Mouse (Mus musculus) C2C12 (cell line): ENCODE data around the gene Sh3bgrl.

Experiments used
- CEBPB ChIP-seq: IDR thresholded peaks from one replicate; pipeline ENCODE4 v1.6.1; 2011; ENCODE audit warnings: low read depth, mild to moderate bottlenecking, control low read depth, moderate library complexity
- CTCF ChIP-seq: IDR thresholded peaks from one replicate; pipeline ENCODE4 v1.5.1; 2011; ENCODE audit not compliant: control insufficient read depth, insufficient read depth, insufficient read length
- FOSL1 ChIP-seq: IDR thresholded peaks from one replicate; pipeline ENCODE4 v1.8.0; 2011; ENCODE audit warnings: mild to moderate bottlenecking, low read length; ENCODE audit not compliant: poor library complexity, insufficient read depth, severe bottlenecking
- MAX ChIP-seq: IDR thresholded peaks from one replicate; pipeline ENCODE4 v1.6.1; 2011; ENCODE audit warnings: mild to moderate bottlenecking, control low read depth
- MYOD1 ChIP-seq: IDR thresholded peaks from one replicate; pipeline ENCODE4 v1.6.1; 2011; ENCODE audit warnings: low read depth; ENCODE audit not compliant: control insufficient read depth, insufficient read length
- MYOG ChIP-seq: IDR thresholded peaks from one replicate; pipeline ENCODE4 v1.6.1; 2011; ENCODE audit not compliant: control insufficient read depth, insufficient read length; ENCODE audit errors: extremely low read depth
- USF1 ChIP-seq: IDR thresholded peaks from one replicate; pipeline ENCODE4 v1.6.1; 2011; ENCODE audit warnings: low read depth, mild to moderate bottlenecking, control low read depth, moderate library complexity

- no peak for TF ChIP-seq CTCF
- no peak for TF ChIP-seq USF1
- TF ChIP-seq MYOD1 = no peak
- no peak for TF ChIP-seq MYOG
- no peak for TF ChIP-seq MAX
- no peak for TF ChIP-seq CEBPB
- no peak for TF ChIP-seq FOSL1
These were observed 37.3 kb downstream of the Sh3bgrl start for GRCm38 (mm10) chrX:109132463-109132862.
